Mouse (Mus musculus) midbrain, postnatal 0 days (tissue): ENCODE measurements around the gene Arglu1. TPM values are rescaled to one million over a fixed set of nuclear protein-coding genes. Genes with fewer than 3 reads are reported as not detected.

Experiments used
- ATAC-seq: fragments of 200-750 bp; cut with Nextera tagmentation; 2 replicates; pipeline ENCODE4 v1.8.0; 2017; ENCODE audit warnings: moderate number of reproducible peaks, mild to moderate bottlenecking, moderate TSS enrichment, moderate library complexity; ENCODE audit not compliant: low FRiP score
- DNase-seq: peaks from one replicate; pipeline ENCODE4 v3.0.0-alpha.2; 2015; ENCODE audit warnings: low spot score
- H3K27ac ChIP-seq: fragments of 300-500 bp; sonication (generic); 2 replicates; pipeline ENCODE4 v1.5.1; 2014; ENCODE audit warnings: low read depth, mild to moderate bottlenecking, low read length, mixed read lengths
- H3K27me3 ChIP-seq: fragments of 300-500 bp; sonication (generic); 2 replicates; pipeline ENCODE4 v1.6.1; 2014; ENCODE audit warnings: low read length, control low read depth, mixed read lengths; ENCODE audit not compliant: insufficient read depth
- H3K36me3 ChIP-seq: fragments of 300-500 bp; sonication (generic); 2 replicates; pipeline ENCODE4 v1.6.1; 2014; ENCODE audit warnings: low read length, control low read depth, mixed read lengths; ENCODE audit not compliant: insufficient read depth
- H3K4me1 ChIP-seq: fragments of 300-500 bp; sonication (generic); 2 replicates; pipeline ENCODE4 v1.6.1; 2014; ENCODE audit warnings: mild to moderate bottlenecking, control low read depth, antibody characterized with exemption, low read length, mixed read lengths; ENCODE audit not compliant: insufficient read depth
- H3K4me2 ChIP-seq: fragments of 300-500 bp; sonication (generic); 2 replicates; pipeline ENCODE4 v1.6.1; 2014; ENCODE audit warnings: low read depth, mild to moderate bottlenecking, low read length, mixed read lengths; ENCODE audit not compliant: poor library complexity, severe bottlenecking
- H3K4me3 ChIP-seq: fragments of 300-500 bp; sonication (generic); 2 replicates; pipeline ENCODE4 v1.5.1; 2014; ENCODE audit warnings: low read depth, mild to moderate bottlenecking, low read length, moderate library complexity
- H3K9ac ChIP-seq: fragments of 300-500 bp; sonication (generic); replicated peaks from 2 replicates; pipeline ENCODE4 v1.6.1; 2014; ENCODE audit warnings: mild to moderate bottlenecking, low read length, moderate library complexity, mixed read lengths; ENCODE audit not compliant: poor library complexity, severe bottlenecking
- H3K9me3 ChIP-seq: fragments of 300-500 bp; sonication (generic); 2 replicates; pipeline ENCODE4 v1.6.1; 2016; ENCODE audit warnings: low read length, control low read depth
- CTCF ChIP-seq: IDR thresholded peaks from 2 replicates; pipeline ENCODE4 v1.5.1; 2016; ENCODE audit warnings: antibody characterized with exemption, mild to moderate bottlenecking
- WGBS: fragments of 180-500 bp; shearing (Covaris S2); extraction: QIAGEN DNeasy Blood & Tissue Kit; methylation state at CpG from one replicate; pipeline ENCODE4 v1.1.7; 2014; 5-methylcytosine and 5-hydroxymethylcytosine counted together
- polyA plus RNA-seq: library from polyadenylated mRNA; unstranded; fragments of >200 nt; fragmentation: Nextera tagmentation; extraction: Ambion mirVana; gene quantifications from 2 replicates; pipeline ENCODE4 v1.2.1, GENCODE M21; 2015
- total RNA-seq: library from RNA; depleted of rRNA; stranded (reverse); fragments of >200 nt; gene quantifications from 2 replicates; pipeline ENCODE4 v1.2.3, GENCODE M21; 2014

Arglu1 gene
- total and polyA plus RNA-seq, 2 experiments from 2014 or later, result 75.5 to 180 TPM

DNA sequence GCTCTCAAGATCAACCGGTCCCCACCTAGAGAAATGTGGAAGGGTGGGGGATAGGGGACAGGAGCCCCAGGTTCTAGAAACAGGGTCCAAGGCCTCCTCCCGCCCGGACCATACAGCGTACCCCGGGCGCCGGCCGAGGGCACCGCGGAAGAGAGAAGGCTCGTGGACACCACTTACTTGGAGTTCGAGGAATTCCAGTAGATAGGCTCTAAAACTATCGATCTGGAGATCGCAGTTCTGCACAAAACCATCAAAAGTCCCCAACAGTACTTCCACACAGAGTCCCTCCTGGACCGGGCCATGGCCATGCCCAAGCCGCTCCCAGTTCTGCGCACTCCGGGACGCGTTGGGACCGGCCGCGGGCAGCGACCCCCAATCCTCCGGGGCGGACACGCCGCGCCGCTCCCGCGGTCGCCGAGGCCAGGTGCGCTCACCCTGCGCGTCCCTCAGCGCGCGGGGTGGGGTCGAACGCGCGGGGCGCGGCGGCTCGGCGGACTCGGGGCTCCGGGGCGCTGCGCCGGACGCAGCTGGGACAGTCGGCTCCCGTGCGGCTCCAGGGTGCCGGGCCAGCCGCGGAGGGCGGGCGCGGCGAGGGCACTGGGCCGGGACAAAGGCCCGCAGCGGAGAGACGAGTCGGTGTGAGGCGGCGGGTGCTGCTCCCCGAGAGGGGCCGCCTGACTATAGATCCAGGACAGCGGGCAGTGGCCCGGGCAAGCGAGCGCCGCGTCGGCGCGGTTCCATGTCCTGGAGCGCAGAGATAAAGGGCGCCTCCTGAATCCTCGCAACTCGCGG lies 29.8 kb downstream of the Arglu1 start:
- Histone ChIP-seq H3K27ac (peak overlapping the region; percentile 71), H3K4me3 (peak overlapping the region; percentile 91), H3K4me2 (peak overlapping the region; percentile 91), H3K27me3 (no peaks in the 10 kb centered on the region), H3K9me3 (no peaks in the 10 kb centered on the region), H3K4me1 (peaks cover under 1% of the 10 kb centered on the region), H3K9ac (peak overlapping the region; percentile 72), H3K36me3 (no peaks in the 10 kb centered on the region)
- WGBS, result under 1% methylated on average over 73 of the region's 88 CpGs
- TF ChIP-seq CTCF, result no peak
- DNase-seq (no peak), ATAC-seq (peak; percentile 31)

DNA sequence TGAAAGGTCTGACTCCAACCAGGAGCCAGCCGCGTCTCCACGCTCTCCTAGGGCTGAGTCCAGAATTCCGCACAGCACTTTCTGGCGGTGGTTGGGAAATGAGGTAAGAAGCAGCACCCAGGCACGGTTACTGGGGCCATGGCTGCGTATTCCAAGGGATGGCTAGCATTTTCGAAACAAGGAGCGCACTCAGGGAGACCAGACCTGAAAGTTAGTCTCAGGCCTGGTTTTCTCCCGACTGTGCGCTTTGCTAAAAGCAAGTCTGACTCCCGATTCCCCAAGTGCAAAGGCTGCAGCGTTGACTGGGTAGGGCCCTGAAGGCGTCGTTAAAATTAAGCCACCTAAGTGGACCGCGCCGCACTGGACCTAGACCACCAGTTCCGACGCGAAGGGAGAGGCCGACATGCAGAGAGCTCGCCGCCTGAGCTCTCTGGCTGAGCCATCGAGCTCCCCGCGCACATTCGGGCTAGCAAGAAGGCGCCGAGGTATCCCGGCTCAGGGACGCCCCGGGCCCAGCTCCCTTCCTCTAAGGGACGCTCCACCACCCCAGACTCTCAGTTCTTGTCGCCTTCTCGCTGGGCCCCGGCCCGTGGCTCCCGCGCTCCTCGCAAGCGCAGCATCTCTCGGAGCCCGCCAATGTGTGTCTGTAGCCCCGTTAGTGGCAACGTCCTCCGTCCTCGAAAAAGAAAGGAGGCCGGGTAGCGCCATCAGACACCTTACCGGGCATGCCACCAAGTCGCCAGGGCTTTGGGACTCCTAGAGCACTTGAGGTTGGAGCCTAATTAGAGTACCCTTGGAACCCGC lies 30.6 kb downstream of the Arglu1 start:
- Histone ChIP-seq H3K9ac (peak overlapping the region; percentile 72), H3K4me1 (peaks cover 7% of the 10 kb centered on the region), H3K27me3 (no peaks in the 10 kb centered on the region), H3K27ac (peak overlapping the region; percentile 44), H3K4me2 (peak overlapping the region; percentile 91), H3K9me3 (no peaks in the 10 kb centered on the region), H3K36me3 (no peaks in the 10 kb centered on the region), H3K4me3 (peak overlapping the region; percentile 91)
- DNase-seq (peak; percentile 36), ATAC-seq (no peak)
- under 1% methylated on average over 53 of the region's 53 CpGs for WGBS
- TF ChIP-seq CTCF, result no peak

DNA sequence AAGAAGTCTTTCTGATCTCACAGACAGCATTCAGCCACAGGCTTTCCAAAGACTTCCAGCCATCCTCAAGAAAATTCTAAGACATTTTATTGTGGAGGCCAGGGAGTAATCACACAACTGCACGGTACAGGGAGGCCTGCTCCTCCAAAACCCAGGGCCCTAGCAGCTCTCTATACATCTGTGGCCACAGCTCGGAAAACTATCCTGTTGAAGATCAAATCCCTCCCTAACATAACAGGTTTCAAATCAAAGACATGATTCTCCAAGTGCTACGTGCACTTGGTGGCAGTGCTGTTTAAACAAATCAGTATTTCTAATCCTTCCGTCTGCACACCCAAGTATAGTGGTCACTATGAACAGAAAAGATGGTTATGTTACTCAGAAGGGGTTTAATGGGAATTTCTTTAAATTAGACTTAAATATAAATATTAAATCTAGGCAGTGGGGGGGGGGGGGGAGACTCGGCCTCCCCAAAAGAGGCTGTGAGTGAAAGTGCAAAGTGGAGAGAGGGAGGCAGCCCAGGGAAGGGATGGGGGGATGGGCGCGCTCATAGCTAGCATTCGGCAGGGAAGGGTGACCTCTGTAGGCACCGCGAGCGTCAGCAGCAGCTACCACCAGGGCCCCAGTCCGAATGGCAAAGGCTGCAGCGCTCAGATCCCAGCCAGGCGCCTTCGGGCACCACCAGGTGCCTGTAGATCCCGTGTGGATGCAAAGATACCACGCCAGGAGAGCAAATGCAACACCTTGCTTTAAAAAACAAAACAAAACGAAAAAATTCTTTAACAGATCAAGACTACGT lies 31.7 kb downstream of the Arglu1 start:
- Histone ChIP-seq H3K9ac (peak overlapping the region; percentile 72), H3K27ac (0 out of 2 replicates have a peak overlapping the region, but pooled peaks have one; percentile 18), H3K9me3 (no peaks in the 10 kb centered on the region), H3K4me1 (peaks cover 16% of the 10 kb centered on the region), H3K27me3 (no peaks in the 10 kb centered on the region), H3K4me3 (peak overlapping the region; percentile 91), H3K36me3 (no peaks in the 10 kb centered on the region), H3K4me2 (peak overlapping the region; percentile 91)
- WGBS, result 3% methylated on average over 19 of the region's 19 CpGs
- peak; percentile 78 for TF ChIP-seq CTCF
- ATAC-seq (peak; percentile 36; the same call in 1 of the 2 replicates), DNase-seq (peak; percentile 93)

DNA sequence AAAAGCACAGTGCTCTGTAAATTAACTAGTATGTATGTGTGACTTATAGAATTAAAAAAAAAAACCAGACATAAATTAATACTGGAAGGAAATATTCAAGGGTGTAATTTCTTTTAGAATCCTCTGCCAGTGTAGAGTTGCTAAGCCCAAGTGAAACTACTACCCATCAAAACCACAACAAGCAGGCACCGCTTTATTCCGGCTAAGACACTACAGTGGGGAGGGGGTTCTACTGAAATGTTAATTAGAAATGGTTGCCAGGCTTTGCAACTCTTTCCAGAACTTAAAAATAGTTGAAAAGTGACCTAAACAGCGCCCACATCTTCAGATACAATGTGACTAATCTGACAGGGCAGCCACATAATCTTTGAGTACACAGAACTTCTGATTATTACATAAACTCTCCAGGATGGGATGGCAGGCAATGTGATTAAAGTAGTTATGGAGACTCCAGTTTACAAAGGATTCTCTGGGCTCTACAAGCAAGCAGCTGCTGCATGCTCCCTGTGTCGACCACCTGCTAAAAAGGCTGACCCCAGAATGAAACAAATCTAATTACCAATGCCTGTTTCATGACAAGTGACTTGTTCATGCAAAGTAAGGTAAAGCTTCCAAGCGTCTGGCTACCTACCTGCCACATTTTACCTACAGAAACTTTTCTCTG lies 32.5 kb downstream of the Arglu1 start:
- Histone ChIP-seq H3K27ac (no peak overlapping the region), H3K27me3 (no peaks in the 10 kb centered on the region), H3K9ac (peak overlapping the region; percentile 24; the same call in 1 of the 2 replicates), H3K36me3 (no peaks in the 10 kb centered on the region), H3K9me3 (no peaks in the 10 kb centered on the region), H3K4me3 (peak overlapping the region; percentile 91), H3K4me1 (peaks cover 19% of the 10 kb centered on the region), H3K4me2 (peak overlapping the region; percentile 91)
- no peak for TF ChIP-seq CTCF
- ATAC-seq (no peak), DNase-seq (peak; percentile 34)
- 21% methylated on average over 5 of the region's 5 CpGs for WGBS
